Comparison of ENCODE assay signal across 10 mouse cellular contexts in genomic region chr1:7777191-7778044, GRCm38 (mm10).
DNase-seq lines count a peak whose midpoint lies in the region; ATAC-seq and TF ChIP-seq lines count a peak whose summit lies in the region.
"Had no signal": no experiment of that assay in that cellular context is flagged by ENCODE, and none has a peak within 500 bp of the region (broad histone marks: within the 10 kb centered on the region; RNA-seq: fewer than 3 reads in every experiment).

No protein-coding gene starts in this region.

- peak; percentile 9 for DNase-seq in lung, postnatal 0 days (ENCODE audit: low spot score)
- DNase-seq in lung, adult 2 months, result no peak
- DNase-seq in heart, postnatal 0 days (ENCODE audit: low spot score), result peak; percentile 56
- peak; percentile 14 for DNase-seq in liver, postnatal 0 days
- no peak for DNase-seq in thymus, postnatal 0 days (ENCODE audit: low spot score)
- no peak for DNase-seq in adrenal gland, adult (ENCODE audit: inconsistent age in 2 of 2, low spot score in 1 of 2)
- no peak for DNase-seq in MN1 (ENCODE audit: low spot score)

- TF ChIP-seq CTCF in lung, postnatal 0 days (IDR thresholded peaks at IDR 0.05), result no peak
- TF ChIP-seq CTCF in lung, adult 2 months (IDR thresholded peaks at IDR 0.05; ENCODE audit: insufficient read depth, low read length), result no peak
- TF ChIP-seq CTCF in heart, postnatal 0 days (IDR thresholded peaks at IDR 0.05; ENCODE audit: low read depth), result no peak
- TF ChIP-seq CTCF in liver, postnatal 0 days (IDR thresholded peaks at IDR 0.05; ENCODE audit: low read depth), result no peak

- H3K36me3 ChIP-seq in lung, postnatal 0 days (ENCODE audit: insufficient read depth, low read length), result no peaks in the 10 kb centered on the region
- H3K36me3 ChIP-seq in heart, postnatal 0 days (replicated peaks; ENCODE audit: control insufficient read depth, insufficient read depth, low read length), result no peaks in the 10 kb centered on the region
- no peaks in the 10 kb centered on the region for H3K36me3 ChIP-seq in liver, postnatal 0 days (replicated peaks; ENCODE audit: insufficient read depth, low read length)

- TF ChIP-seq POLR2A in lung, adult 2 months (IDR thresholded peaks at IDR 0.05; ENCODE audit: borderline replicate concordance, extremely low read depth, low read depth, low read length), result no peak

- no peak overlapping the region for H3K27ac ChIP-seq in lung, postnatal 0 days (ENCODE audit: low read length)
- H3K27ac ChIP-seq in heart, postnatal 0 days (ENCODE audit: low read depth), result no peak overlapping the region
- no peak overlapping the region for H3K27ac ChIP-seq in liver, postnatal 0 days (ENCODE audit: low read depth)
- H3K27ac ChIP-seq: liver, embryonic 14.5 days had no signal

- H3K9ac ChIP-seq in lung, postnatal 0 days (replicated peaks; ENCODE audit: low read depth), result no peak overlapping the region
- H3K9ac ChIP-seq in heart, postnatal 0 days (replicated peaks; ENCODE audit: low read depth, low read length), result no peak overlapping the region
- H3K9ac ChIP-seq in liver, postnatal 0 days (replicated peaks), result no peak overlapping the region
- H3K9ac ChIP-seq: liver, embryonic 14.5 days had no signal

- H3K4me3 ChIP-seq in lung, postnatal 0 days (ENCODE audit: low read depth, low read length), result no peak overlapping the region
- H3K4me3 ChIP-seq in lung, adult 2 months (replicated peaks; ENCODE audit: extremely low read depth, low read depth, low read length), result no peak overlapping the region
- no peak overlapping the region for H3K4me3 ChIP-seq in heart, postnatal 0 days (ENCODE audit: low read depth, low read length)
- no peak overlapping the region for H3K4me3 ChIP-seq in liver, postnatal 0 days (ENCODE audit: low read depth, low read length)
- H3K4me3 ChIP-seq: erythroblast, embryonic 14.5 days had no signal

- no peak for TF ChIP-seq EP300 in lung, postnatal 0 days (IDR thresholded peaks at IDR 0.05)
- no peak for TF ChIP-seq EP300 in heart, postnatal 0 days (IDR thresholded peaks at IDR 0.05; ENCODE audit: low read depth)
- TF ChIP-seq EP300 in liver, postnatal 0 days (IDR thresholded peaks at IDR 0.05; ENCODE audit: low read depth), result no peak

- H3K27me3 ChIP-seq in lung, postnatal 0 days (replicated peaks; ENCODE audit: insufficient read depth, low read length), result no peaks in the 10 kb centered on the region
- no peaks in the 10 kb centered on the region for H3K27me3 ChIP-seq in heart, postnatal 0 days (ENCODE audit: control insufficient read depth, insufficient read depth, low read length)
- no peaks in the 10 kb centered on the region for H3K27me3 ChIP-seq in liver, postnatal 0 days (ENCODE audit: insufficient read depth, low read length)

- no peaks in the 10 kb centered on the region for H3K4me1 ChIP-seq in lung, postnatal 0 days (ENCODE audit: insufficient read depth, low read depth, low read length)
- H3K4me1 ChIP-seq in lung, adult 2 months (ENCODE audit: control insufficient read depth, insufficient read depth, low read length), result no peaks in the 10 kb centered on the region
- H3K4me1 ChIP-seq in heart, postnatal 0 days (ENCODE audit: control insufficient read depth, insufficient read depth), result 0 out of 2 replicates have a peak, but pooled peaks cover 4% of the 10 kb centered on the region
- no peaks in the 10 kb centered on the region for H3K4me1 ChIP-seq in liver, postnatal 0 days (ENCODE audit: insufficient read depth)

- H3K4me2 ChIP-seq in lung, postnatal 0 days (replicated peaks; ENCODE audit: low read depth, low read length), result no peak overlapping the region
- H3K4me2 ChIP-seq in heart, postnatal 0 days (ENCODE audit: low read depth, low read length), result peak overlapping the region; percentile 25
- no peak overlapping the region for H3K4me2 ChIP-seq in liver, postnatal 0 days (ENCODE audit: low read depth, low read length)

- H3K9me3 ChIP-seq in lung, postnatal 0 days (ENCODE audit: low read length), result no peaks in the 10 kb centered on the region
- no peaks in the 10 kb centered on the region for H3K9me3 ChIP-seq in heart, postnatal 0 days (replicated peaks; ENCODE audit: control insufficient read depth, low read length)
- no peaks in the 10 kb centered on the region for H3K9me3 ChIP-seq in liver, postnatal 0 days (ENCODE audit: low read length)

- peak; percentile 30; the same call in 1 of the 2 replicates for ATAC-seq in lung, postnatal 0 days
- ATAC-seq in heart, postnatal 0 days (ENCODE audit: insufficient read depth, low read depth), result peak; percentile 88
- ATAC-seq in liver, postnatal 0 days, result peak; percentile 38; the same call in 1 of the 2 replicates
- ATAC-seq in activated CD4-positive, CD25-positive, alpha-beta regulatory T cell, adult 4 months, result no peak

- WGBS in lung, postnatal 0 days, result 10% methylated on average over 11 of the region's 11 CpGs
- 10% methylated on average over 11 of the region's 11 CpGs for WGBS in lung, adult 2 months
- WGBS in heart, postnatal 0 days, result 9% methylated on average over 11 of the region's 11 CpGs
- WGBS in liver, postnatal 0 days (ENCODE audit: insufficient replicate concordance), result 12% methylated on average over 11 of the region's 11 CpGs

Comparison
In these comparisons a context has a peak if more than half of its experiments do, and no peak if none do; other contexts are left out.
1. DNase-seq: peak in lung, postnatal 0 days (single experiment), heart, postnatal 0 days (single experiment) and liver, postnatal 0 days (single experiment); none in lung, adult 2 months (single experiment), thymus, postnatal 0 days (single experiment), adrenal gland, adult (0 of 2) and MN1 (single experiment).